Mouse (Mus musculus) thymus, adult 2 months (tissue): ENCODE data around the gene Mgmt. TPM values are rescaled to one million over a fixed set of nuclear protein-coding genes. Genes with fewer than 3 reads are reported as not detected.

Experiments
- DNase-seq: peaks from one replicate; pipeline ENCODE4 v3.0.0; 2021
- H3K27ac ChIP-seq: fragments of 200-500 bp; 2 replicates; pipeline ENCODE4 v1.5.1; 2012; ENCODE audit warnings: low read length, control low read depth; ENCODE audit not compliant: control insufficient read depth, insufficient read depth
- H3K27me3 ChIP-seq: fragments of 200-500 bp; 2 replicates; pipeline ENCODE4 v1.6.1; 2012; ENCODE audit warnings: mild to moderate bottlenecking, low read length, moderate library complexity, mixed read lengths; ENCODE audit not compliant: control insufficient read depth, insufficient read depth
- H3K36me3 ChIP-seq: fragments of 200-500 bp; 2 replicates; pipeline ENCODE4 v1.6.1; 2012; ENCODE audit warnings: mild to moderate bottlenecking, low read length, moderate library complexity; ENCODE audit not compliant: control insufficient read depth, insufficient read depth
- H3K4me1 ChIP-seq: fragments of 200-500 bp; replicated peaks from 2 replicates; pipeline ENCODE4 v1.6.1; 2012; ENCODE audit warnings: low read length; ENCODE audit not compliant: control insufficient read depth, insufficient read depth
- H3K4me3 ChIP-seq: fragments of 200-500 bp; 2 replicates; pipeline ENCODE4 v1.5.1; 2012; ENCODE audit warnings: mild to moderate bottlenecking, low read length, control low read depth, moderate library complexity; ENCODE audit not compliant: control insufficient read depth, insufficient read depth
- CTCF ChIP-seq: fragments of 200-500 bp; IDR thresholded peaks from 2 replicates; pipeline ENCODE4 v1.5.1; 2012; ENCODE audit warnings: mild to moderate bottlenecking, control low read depth, low read length, moderate library complexity, borderline replicate concordance; ENCODE audit not compliant: control insufficient read depth, poor library complexity, insufficient read depth; ENCODE audit errors: extremely low read depth
- POLR2A ChIP-seq: fragments of 200-500 bp; IDR thresholded peaks from 2 replicates; pipeline ENCODE4 v1.6.1; 2012; ENCODE audit warnings: mild to moderate bottlenecking, low read length, control low read depth, moderate library complexity; ENCODE audit not compliant: control insufficient read depth, poor library complexity, insufficient read depth; ENCODE audit errors: extremely low read depth
- WGBS: fragments of 180-500 bp; shearing (Covaris S2); methylation state at CpG from one replicate; pipeline ENCODE4 v1.1.7; 2018; 5-methylcytosine and 5-hydroxymethylcytosine counted together
- polyA plus RNA-seq: library from polyadenylated mRNA; depleted of rRNA; stranded (reverse); fragments of >200 nt; gene quantifications from 2 replicates; pipeline ENCODE4 v1.2.3, GENCODE M21; 2012

Mgmt gene
- polyA plus RNA-seq, 1 experiment, result 2.9 TPM

GRCm38 (mm10) chr7:137069768-137070167, 175.4 kb downstream of the Mgmt start:
- WGBS, result 98% methylated on average over 6 of the region's 6 CpGs
- no peak for TF ChIP-seq POLR2A
- no peak for TF ChIP-seq CTCF
- Histone ChIP-seq H3K36me3 (no peaks in the 10 kb centered on the region), H3K4me1 (no peaks in the 10 kb centered on the region), H3K27me3 (no peaks in the 10 kb centered on the region), H3K27ac (no peak overlapping the region), H3K4me3 (no peak overlapping the region)
- DNase-seq, result no peak

- TF ChIP-seq CTCF (no peak), POLR2A (no peak)
- Histone ChIP-seq H3K36me3 (no peaks in the 10 kb centered on the region), H3K27me3 (no peaks in the 10 kb centered on the region), H3K27ac (no peak overlapping the region), H3K4me1 (no peaks in the 10 kb centered on the region), H3K4me3 (no peak overlapping the region)
- DNase-seq, result no peak
- WGBS, result 91% methylated on average over 6 of the region's 6 CpGs
These were observed 176.9 kb downstream of the Mgmt start for GRCm38 (mm10) chr7:137071346-137071745.

GRCm38 (mm10) chr7:137073878-137074277, 179.5 kb downstream of the Mgmt start:
- Histone ChIP-seq H3K36me3 (no peaks in the 10 kb centered on the region), H3K4me1 (no peaks in the 10 kb centered on the region), H3K27ac (no peak overlapping the region), H3K4me3 (no peak overlapping the region), H3K27me3 (no peaks in the 10 kb centered on the region)
- TF ChIP-seq POLR2A, result no peak
- no peak for TF ChIP-seq CTCF
- no peak for DNase-seq
- WGBS, result 91% methylated on average over 5 of the region's 5 CpGs

- no peak overlapping the region for H3K4me3 ChIP-seq
- H3K27me3 ChIP-seq, result no peaks in the 10 kb centered on the region
- no peak for DNase-seq
- no peaks in the 10 kb centered on the region for H3K36me3 ChIP-seq
- no peak overlapping the region for H3K27ac ChIP-seq
- TF ChIP-seq CTCF (no peak), POLR2A (no peak)
- 95% methylated on average over 6 of the region's 6 CpGs for WGBS
- H3K4me1 ChIP-seq, result no peaks in the 10 kb centered on the region
These were observed 179.9 kb downstream of the Mgmt start for GRCm38 (mm10) chr7:137074324-137074723.

GRCm38 (mm10) chr7:137075301-137075700, 180.9 kb downstream of the Mgmt start:
- Histone ChIP-seq H3K4me3 (no peak overlapping the region), H3K27ac (no peak overlapping the region), H3K4me1 (no peaks in the 10 kb centered on the region), H3K36me3 (no peaks in the 10 kb centered on the region), H3K27me3 (no peaks in the 10 kb centered on the region)
- WGBS, result 100% methylated on average over 1 of the region's 1 CpGs
- DNase-seq, result no peak
- TF ChIP-seq CTCF (no peak), POLR2A (no peak)

- no peaks in the 10 kb centered on the region for H3K4me1 ChIP-seq
- no peaks in the 10 kb centered on the region for H3K36me3 ChIP-seq
- H3K27ac ChIP-seq, result no peak overlapping the region
- DNase-seq, result no peak
- H3K4me3 ChIP-seq, result no peak overlapping the region
- no peaks in the 10 kb centered on the region for H3K27me3 ChIP-seq
- no peak for TF ChIP-seq CTCF
- no peak for TF ChIP-seq POLR2A
- WGBS, result 95% methylated on average over 4 of the region's 4 CpGs
These were observed 185.8 kb downstream of the Mgmt start for GRCm38 (mm10) chr7:137080171-137080570.

- no peaks in the 10 kb centered on the region for H3K36me3 ChIP-seq
- DNase-seq, result no peak
- WGBS, result 97% methylated on average over 6 of the region's 6 CpGs
- no peaks in the 10 kb centered on the region for H3K4me1 ChIP-seq
- TF ChIP-seq CTCF (no peak), POLR2A (no peak)
- no peak overlapping the region for H3K27ac ChIP-seq
- no peaks in the 10 kb centered on the region for H3K27me3 ChIP-seq
- H3K4me3 ChIP-seq, result no peak overlapping the region
These were observed 187.8 kb downstream of the Mgmt start for GRCm38 (mm10) chr7:137082171-137082570.
